Mouse (Mus musculus) liver, adult 2 months (tissue): Measurements from ENCODE around the gene Olfr1009.

Source experiments
- CTCF ChIP-seq: fragments of 200-500 bp; IDR thresholded peaks from 2 replicates; pipeline ENCODE4 v1.5.1; 2011; ENCODE audit warnings: low read depth, low read length, control low read depth
- POLR2A ChIP-seq: fragments of 200-500 bp; IDR thresholded peaks from 2 replicates; pipeline ENCODE4 v1.6.1; 2011; ENCODE audit warnings: low read length, control low read depth; ENCODE audit not compliant: insufficient read depth; ENCODE audit errors: extremely low read depth

DNA sequence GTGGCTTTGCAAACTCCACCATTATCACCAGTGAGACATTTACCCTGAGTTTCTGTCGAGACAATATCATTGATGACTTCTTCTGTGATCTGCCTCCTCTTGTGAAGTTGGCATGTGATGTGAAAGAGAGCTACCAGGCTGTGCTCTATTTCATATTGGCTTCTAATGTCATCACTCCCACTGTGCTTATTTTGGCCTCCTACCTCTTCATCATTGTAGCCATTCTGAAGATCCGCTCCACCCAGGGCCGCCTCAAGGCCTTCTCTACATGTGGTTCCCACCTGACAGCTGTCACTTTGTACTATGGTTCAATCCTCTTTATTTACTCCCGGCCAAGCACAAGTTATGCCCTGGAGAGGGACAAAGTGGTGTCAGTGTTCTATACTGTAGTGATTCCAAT lies 38.6 kb downstream of the Olfr1009 start:
- TF ChIP-seq CTCF: no peak
- TF ChIP-seq POLR2A: no peak
